Mouse (Mus musculus) thymus, adult 18-20 months (tissue): ENCODE data around the gene Gm10037.
"Not testable (repeated sequence)": the region's sequence is repeated elsewhere in the genome, so short reads cannot be mapped to it uniquely, and the experiment has no call there.

Experiments used
- DNase-seq, 2 experiments: peaks; one replicate each; pipeline ENCODE4 v3.0.0; 2022; ENCODE audit warnings: mixed read lengths in 2 of 2

The Gm10037 gene

DNA sequence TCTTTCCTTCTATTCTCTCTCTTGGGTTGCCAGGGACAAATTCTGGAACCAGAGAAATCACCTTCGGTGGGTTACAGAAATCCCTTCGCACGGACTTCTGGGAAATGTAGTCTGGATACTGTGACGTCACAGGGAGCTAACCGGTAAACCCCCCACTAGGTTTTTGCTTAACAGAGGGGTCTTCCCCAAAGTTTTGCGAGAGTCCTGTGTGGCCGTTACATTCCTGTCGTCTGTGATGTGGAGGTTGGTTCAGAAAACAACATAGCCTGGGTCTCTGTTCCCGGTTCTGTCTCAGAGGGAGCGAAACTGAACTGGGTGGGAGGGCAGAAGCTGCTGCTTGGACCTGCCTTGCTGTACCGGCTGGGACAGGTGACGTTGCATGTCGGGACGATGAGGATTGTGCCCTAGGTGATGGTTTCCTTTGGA is at the start of gene Gm10037:
Gene Gm10037, plus strand, starts transcription at position 196 of the 426 bp plus-strand sequence.
- DNase-seq = peak in 1 of 2 experiments; percentile 29

GRCm38 (mm10) chr13:67791921-67792455 is 38.9 kb upstream of the Gm10037 start:
- DNase-seq = no peak

GRCm38 (mm10) chr13:67798618-67799017 is 32.3 kb upstream of the Gm10037 start:
- DNase-seq = no peak

DNA sequence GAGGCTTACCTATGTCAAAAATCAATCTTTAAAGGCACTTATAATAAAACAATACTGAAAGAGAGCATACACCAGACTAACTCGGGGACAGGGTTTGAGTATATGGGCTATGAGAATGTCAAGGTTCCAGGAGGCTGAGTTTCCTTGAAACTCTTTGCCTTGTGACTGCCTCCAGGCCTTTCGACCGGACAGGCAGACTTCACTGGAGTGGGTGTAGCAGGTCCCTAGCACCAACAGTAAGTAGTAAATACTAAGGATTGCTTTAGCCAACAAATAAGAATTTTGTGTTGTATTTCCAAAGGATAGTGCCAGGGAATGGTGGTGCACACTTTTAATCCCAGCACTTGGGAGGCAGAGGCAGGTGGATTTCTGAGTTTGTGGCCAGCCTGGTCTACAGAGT is 31.8 kb upstream of the Gm10037 start:
- not testable (repeated sequence) for DNase-seq

DNA sequence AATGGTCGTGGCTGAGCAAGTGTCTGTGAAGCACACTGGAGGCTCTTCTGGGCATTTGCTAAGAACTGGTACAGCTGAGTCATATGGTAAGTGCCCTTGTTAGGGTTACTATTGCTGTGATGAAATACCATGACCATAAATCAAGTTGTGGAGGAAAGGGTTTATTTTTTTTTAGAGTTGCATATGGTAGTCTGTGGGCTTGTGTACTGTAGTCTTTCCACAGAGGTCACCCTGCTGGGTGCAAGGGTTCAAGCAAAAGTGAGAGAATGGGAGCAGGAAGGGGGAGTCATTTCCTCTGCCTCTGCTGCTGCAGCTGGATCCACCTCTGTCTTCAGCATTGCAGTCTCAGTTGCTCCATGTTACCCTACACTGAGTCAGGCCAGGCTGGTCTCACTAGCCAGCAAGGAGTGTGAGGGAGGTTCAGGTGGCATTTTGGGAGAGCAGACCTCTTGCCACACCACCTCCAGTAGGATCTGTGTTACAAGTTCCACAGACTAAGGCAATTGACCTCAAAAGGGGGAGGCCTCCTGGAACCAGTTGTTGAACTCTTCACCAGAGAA is 19.2 kb upstream of the Gm10037 start:
- no peak for DNase-seq

DNA sequence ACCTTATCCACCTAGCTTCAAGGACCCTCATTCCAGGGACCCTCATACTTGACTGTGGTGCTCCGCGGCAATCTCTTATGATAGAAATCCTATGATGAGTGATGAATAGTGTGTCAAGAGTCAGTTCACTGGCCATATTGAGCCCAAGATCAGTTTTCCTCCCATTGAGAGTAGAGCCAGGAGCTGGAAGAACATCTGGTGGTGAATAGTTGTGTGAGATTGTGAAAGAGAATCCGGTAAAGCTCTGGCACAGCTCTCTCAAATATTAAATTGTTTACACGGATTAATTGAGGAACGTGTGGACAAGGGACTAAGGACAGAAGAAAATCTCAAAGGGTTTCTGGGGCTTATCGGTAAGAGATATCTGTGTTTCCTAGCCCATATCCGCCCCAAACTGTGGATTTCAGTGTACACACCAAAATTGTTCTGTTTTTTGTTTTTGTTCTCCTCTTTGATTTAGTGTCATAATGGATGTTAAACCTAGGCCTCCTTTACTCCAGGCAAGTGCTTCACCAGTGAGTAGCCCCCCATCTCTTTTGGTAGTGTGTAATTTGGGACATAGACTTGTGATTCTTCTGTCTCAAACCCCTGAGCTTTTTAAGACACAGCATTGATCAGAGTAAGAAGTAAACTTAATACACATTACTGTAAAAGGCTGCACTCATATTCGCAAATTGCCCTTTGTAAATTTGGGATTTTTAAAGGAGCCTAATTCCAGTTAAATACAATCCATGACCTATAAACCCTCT is 17.8 kb upstream of the Gm10037 start:
- DNase-seq = no peak

GRCm38 (mm10) chr13:67813710-67814660 is 16.9 kb upstream of the Gm10037 start, which contains the start of gene Zfp273:
Zfp273 (plus strand) TSS chr13:67813740.
- peak; percentile 49 to 62 for DNase-seq

- DNase-seq = no peak
These were observed 12.3 kb upstream of the Gm10037 start for GRCm38 (mm10) chr13:67818636-67819035.

DNA sequence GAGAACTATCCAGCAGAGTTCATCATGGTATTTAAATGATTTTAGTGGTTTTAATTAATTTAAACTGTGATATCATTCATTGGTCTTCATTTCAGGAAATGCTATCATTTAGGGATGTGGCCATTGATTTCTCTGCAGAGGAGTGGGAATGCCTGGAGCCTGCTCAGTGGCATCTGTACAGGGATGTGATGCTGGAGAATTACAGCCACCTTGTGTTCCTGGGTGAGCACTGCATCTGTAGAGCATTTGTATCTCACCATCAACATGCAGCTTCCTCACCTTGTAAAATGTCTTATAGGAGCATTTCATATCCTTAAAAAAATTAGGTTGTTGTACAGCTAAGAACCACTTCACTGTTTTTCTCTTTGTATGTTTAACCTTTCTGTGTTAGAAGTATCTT is 2.2 kb downstream of the Gm10037 start:
- not testable (repeated sequence) for DNase-seq

- DNase-seq = no peak
These were observed 12.8 kb downstream of the Gm10037 start for GRCm38 (mm10) chr13:67843775-67844118.

DNA sequence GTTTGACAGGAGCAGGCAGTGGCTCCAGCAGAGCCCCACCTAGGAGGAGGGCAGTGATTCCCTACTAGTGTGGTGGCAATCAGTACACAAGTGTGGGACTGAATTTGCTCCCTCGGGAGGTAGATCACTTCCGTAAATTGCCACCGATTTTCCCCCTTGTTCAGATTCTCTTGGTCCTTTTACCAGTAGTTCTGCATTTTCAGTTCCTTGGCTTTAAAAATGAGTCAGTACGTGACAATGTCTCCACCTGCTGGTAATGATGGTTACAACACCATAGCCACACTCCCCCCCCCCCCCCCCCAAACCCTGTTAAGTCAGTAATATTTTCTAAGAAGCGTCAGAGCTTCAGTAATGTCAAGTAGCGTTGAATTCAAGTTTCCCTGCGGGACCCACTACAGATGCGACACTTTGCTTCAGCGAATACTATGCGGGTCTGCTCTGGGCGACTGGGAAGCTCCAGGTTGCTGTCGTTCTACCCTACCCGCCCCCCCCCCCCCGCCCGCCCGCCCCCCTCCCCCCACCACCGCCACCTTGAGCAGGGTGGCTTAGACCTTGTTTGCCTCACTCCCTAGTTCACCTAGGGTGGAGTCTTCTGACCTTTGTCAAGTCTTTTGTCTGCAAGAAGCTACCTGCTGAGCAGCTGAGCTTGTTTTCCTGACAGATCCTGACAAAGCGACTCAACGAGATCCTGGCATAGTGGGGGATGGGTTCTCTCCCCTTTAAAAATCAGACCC is 13.4 kb downstream of the Gm10037 start:
- peak in 1 of 2 experiments; percentile 6 for DNase-seq

GRCm38 (mm10) chr13:67844853-67845194 is 13.9 kb downstream of the Gm10037 start:
- no peak for DNase-seq

- no peak for DNase-seq
These were observed 19.5 kb downstream of the Gm10037 start for GRCm38 (mm10) chr13:67850361-67850760.

GRCm38 (mm10) chr13:67853130-67853529 is 22.2 kb downstream of the Gm10037 start:
- DNase-seq = no peak

GRCm38 (mm10) chr13:67853983-67854382 is 23.1 kb downstream of the Gm10037 start:
- no peak for DNase-seq

GRCm38 (mm10) chr13:67857317-67857716 is 26.4 kb downstream of the Gm10037 start:
- DNase-seq = no peak

- DNase-seq = no peak
These were observed 31.6 kb downstream of the Gm10037 start for GRCm38 (mm10) chr13:67862508-67862907.

DNA sequence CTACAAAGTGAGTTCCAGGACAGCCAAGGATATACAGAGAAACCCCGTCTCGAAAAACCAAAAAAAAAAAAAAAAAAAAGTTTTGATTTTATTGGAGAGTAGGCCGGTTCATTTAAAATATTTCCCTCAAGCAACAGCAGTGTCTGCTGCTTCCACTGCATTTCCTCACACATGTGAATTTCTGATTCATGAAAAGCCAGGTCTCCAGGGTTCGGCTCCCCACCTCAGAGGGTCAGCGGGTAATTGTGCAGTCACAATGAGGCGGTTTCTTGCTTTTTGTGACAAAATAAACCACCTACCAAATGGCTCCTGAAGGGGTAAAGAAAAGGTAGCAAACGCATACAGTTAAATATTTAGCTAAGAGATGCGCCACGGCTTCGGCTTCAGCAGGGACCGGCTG is 32.1 kb downstream of the Gm10037 start, which contains the start of gene BC048507:
Gene BC048507, plus strand, starts transcription at position 301 of the 400 bp plus-strand sequence.
- no peak for DNase-seq

GRCm38 (mm10) chr13:67864764-67865350 is 34.0 kb downstream of the Gm10037 start:
- no peak for DNase-seq

DNA sequence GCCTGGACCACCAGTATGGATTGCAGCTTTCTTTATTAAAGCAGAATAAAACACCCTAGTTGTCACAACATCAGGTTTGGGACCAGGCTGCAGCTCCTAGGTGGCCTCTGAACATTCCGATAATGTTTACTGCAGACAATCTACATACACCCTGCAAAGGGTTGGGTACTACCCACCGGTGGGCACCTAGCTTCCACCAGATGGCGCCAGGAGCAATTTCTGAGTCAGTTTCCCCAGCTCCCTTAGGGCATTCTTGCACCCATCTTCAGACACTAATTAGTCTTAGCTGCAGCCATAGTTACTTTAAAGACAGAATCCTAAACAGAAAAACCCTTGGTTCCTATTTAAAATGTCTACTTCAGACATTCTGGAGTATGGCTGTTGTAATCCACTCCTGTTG is 37.0 kb downstream of the Gm10037 start:
- no peak for DNase-seq

GRCm38 (mm10) chr13:67876049-67876698 is 45.3 kb downstream of the Gm10037 start:
- DNase-seq = not testable (repeated sequence)
